Mouse (Mus musculus) kidney, adult 2 months (tissue): Measurements from ENCODE around the gene Pmfbp1. TPM values are rescaled to one million over a fixed set of nuclear protein-coding genes. Genes with fewer than 3 reads are reported as not detected.
A peak's percentile ranks its signal among the peaks of the same experiment; 100 is the strongest.

ENCODE experiments used
- DNase-seq: peaks from one replicate; pipeline ENCODE4 v3.0.0; 2021
- H3K27ac ChIP-seq: fragments of 200-500 bp; 2 replicates; pipeline ENCODE4 v1.5.1; 2012; ENCODE audit warnings: low read depth, low read length, control low read depth, inconsistent platforms; ENCODE audit not compliant: insufficient read depth
- H3K27me3 ChIP-seq: fragments of 200-500 bp; replicated peaks from 2 replicates; pipeline ENCODE4 v1.6.1; 2012; ENCODE audit warnings: mild to moderate bottlenecking, moderate library complexity, low read length, inconsistent platforms; ENCODE audit not compliant: control insufficient read depth, insufficient read depth
- H3K36me3 ChIP-seq: fragments of 200-500 bp; 2 replicates; pipeline ENCODE4 v1.6.1; 2012; ENCODE audit warnings: mild to moderate bottlenecking, moderate library complexity, low read length, inconsistent platforms; ENCODE audit not compliant: control insufficient read depth, insufficient read depth
- H3K4me1 ChIP-seq: fragments of 200-500 bp; 2 replicates; pipeline ENCODE4 v1.6.1; 2011; ENCODE audit warnings: low read length; ENCODE audit not compliant: control insufficient read depth, insufficient read depth
- H3K4me3 ChIP-seq: fragments of 200-500 bp; 2 replicates; pipeline ENCODE4 v1.5.1; 2011; ENCODE audit warnings: mild to moderate bottlenecking, low read depth, low read length, control low read depth; ENCODE audit not compliant: insufficient read depth
- CTCF ChIP-seq: fragments of 200-500 bp; conservative IDR thresholded peaks from 2 replicates; pipeline ENCODE4 v1.5.1; 2011; ENCODE audit warnings: low read depth, mild to moderate bottlenecking, control low read depth, low read length, moderate library complexity, mixed read lengths; ENCODE audit not compliant: insufficient read depth, insufficient read length
- POLR2A ChIP-seq: fragments of 200-500 bp; IDR thresholded peaks from one replicate; pipeline ENCODE4 v1.6.1; 2011; ENCODE audit warnings: low read depth, low read length, control low read depth
- WGBS: fragments of 180-500 bp; shearing (Covaris S2); methylation state at CpG from one replicate; pipeline ENCODE4 v1.1.7; 2018; 5-methylcytosine and 5-hydroxymethylcytosine counted together
- polyA plus RNA-seq: library from polyadenylated mRNA; depleted of rRNA; stranded (reverse); fragments of >200 nt; gene quantifications from 2 replicates; pipeline ENCODE4 v1.2.3, GENCODE M21; 2012

Pmfbp1 gene
- polyA plus RNA-seq, 1 experiment, result not detected

- H3K4me1 ChIP-seq, result no peaks in the 10 kb centered on the region
- no peak overlapping the region for H3K27ac ChIP-seq
- DNase-seq, result no peak
- no peaks in the 10 kb centered on the region for H3K36me3 ChIP-seq
- no peak overlapping the region for H3K4me3 ChIP-seq
- TF ChIP-seq CTCF, result no peak
- no peak for TF ChIP-seq POLR2A
- 56% methylated on average over 5 of the region's 5 CpGs for WGBS
- no peaks in the 10 kb centered on the region for H3K27me3 ChIP-seq
These were observed 3.6 kb downstream of the Pmfbp1 start for GRCm38 (mm10) chr8:109497431-109497830.

- H3K27me3 ChIP-seq, result no peaks in the 10 kb centered on the region
- no peak overlapping the region for H3K4me3 ChIP-seq
- no peaks in the 10 kb centered on the region for H3K36me3 ChIP-seq
- no peak overlapping the region for H3K27ac ChIP-seq
- WGBS, result 80% methylated on average over 16 of the region's 16 CpGs
- no peaks in the 10 kb centered on the region for H3K4me1 ChIP-seq
- no peak for DNase-seq
- TF ChIP-seq POLR2A, result no peak
- no peak for TF ChIP-seq CTCF
These were observed 5.3 kb downstream of the Pmfbp1 start for GRCm38 (mm10) chr8:109499009-109499717.

- no peaks in the 10 kb centered on the region for H3K4me1 ChIP-seq
- DNase-seq, result no peak
- TF ChIP-seq POLR2A, result no peak
- TF ChIP-seq CTCF, result no peak
- no peaks in the 10 kb centered on the region for H3K27me3 ChIP-seq
- no peak overlapping the region for H3K27ac ChIP-seq
- 79% methylated on average over 1 of the region's 1 CpGs for WGBS
- H3K36me3 ChIP-seq, result no peaks in the 10 kb centered on the region
- no peak overlapping the region for H3K4me3 ChIP-seq
These were observed 9.7 kb downstream of the Pmfbp1 start for GRCm38 (mm10) chr8:109503566-109503965.

GRCm38 (mm10) chr8:109505560-109505959 is 11.7 kb downstream of the Pmfbp1 start:
- Histone ChIP-seq H3K36me3 (no peaks in the 10 kb centered on the region), H3K27ac (no peak overlapping the region), H3K4me3 (no peak overlapping the region), H3K27me3 (no peaks in the 10 kb centered on the region), H3K4me1 (no peaks in the 10 kb centered on the region)
- WGBS, result 71% methylated on average over 5 of the region's 5 CpGs
- no peak for DNase-seq
- TF ChIP-seq CTCF, result no peak
- TF ChIP-seq POLR2A, result no peak

- no peak overlapping the region for H3K4me3 ChIP-seq
- H3K27ac ChIP-seq, result no peak overlapping the region
- no peaks in the 10 kb centered on the region for H3K36me3 ChIP-seq
- WGBS, result 90% methylated on average over 2 of the region's 2 CpGs
- no peak for DNase-seq
- no peak for TF ChIP-seq CTCF
- TF ChIP-seq POLR2A, result no peak
- no peaks in the 10 kb centered on the region for H3K27me3 ChIP-seq
- H3K4me1 ChIP-seq, result no peaks in the 10 kb centered on the region
These were observed 30.2 kb downstream of the Pmfbp1 start for GRCm38 (mm10) chr8:109524008-109524407.

GRCm38 (mm10) chr8:109535140-109535990 is 41.5 kb downstream of the Pmfbp1 start:
- Histone ChIP-seq H3K27ac (no peak overlapping the region), H3K27me3 (no peaks in the 10 kb centered on the region), H3K4me1 (no peaks in the 10 kb centered on the region), H3K36me3 (no peaks in the 10 kb centered on the region), H3K4me3 (no peak overlapping the region)
- WGBS, result 86% methylated on average over 19 of the region's 19 CpGs
- DNase-seq, result peak; percentile 32
- TF ChIP-seq CTCF, result peak; percentile 49
- TF ChIP-seq POLR2A, result no peak

GRCm38 (mm10) chr8:109536703-109537102 is 42.9 kb downstream of the Pmfbp1 start:
- Histone ChIP-seq H3K27me3 (no peaks in the 10 kb centered on the region), H3K36me3 (no peaks in the 10 kb centered on the region), H3K4me3 (no peak overlapping the region), H3K4me1 (no peaks in the 10 kb centered on the region), H3K27ac (no peak overlapping the region)
- WGBS, result 11% methylated on average over 5 of the region's 5 CpGs
- peak; percentile 74 for DNase-seq
- no peak for TF ChIP-seq POLR2A
- TF ChIP-seq CTCF, result peak; percentile 73
